ENCODE assay signal across 7 mouse cellular contexts in genomic region chr17:24696011-24696697, GRCm38 (mm10). TPM values are rescaled to one million over a fixed set of nuclear protein-coding genes. Genes with fewer than 3 reads are reported as not detected.
DNase-seq lines count a peak whose midpoint lies in the region; ATAC-seq and TF ChIP-seq lines count a peak whose summit lies in the region.

TSS of gene Gfer (minus strand) at chr17:24696156.
TSS of gene Noxo1 (plus strand) at chr17:24696234.

- intact Hi-C loops in gastrocnemius, postnatal 36 days (cut with DNase I), result no loop called here

- peak; percentile 90 for ATAC-seq in intestine, embryonic 16.5 days
- peak; percentile 92 for ATAC-seq in midbrain, embryonic 12.5 days (ENCODE audit: low FRiP score, low read depth)

- peaks cover 10% of the 10 kb centered on the region for H3K36me3 ChIP-seq in intestine, embryonic 16.5 days (ENCODE audit: control insufficient read depth, insufficient read depth, low read length)
- H3K36me3 ChIP-seq in limb, embryonic 10.5 days, result peaks cover 45% of the 10 kb centered on the region
- peaks cover 34% of the 10 kb centered on the region for H3K36me3 ChIP-seq in midbrain, embryonic 12.5 days
- peaks cover 14% of the 10 kb centered on the region for H3K36me3 ChIP-seq in small intestine, adult 2 months (ENCODE audit: control insufficient read depth, insufficient read depth, low read length)

- no peak; the same call in 1 of the 2 replicates for TF ChIP-seq CTCF in small intestine, adult 2 months (IDR thresholded peaks at IDR 0.05; ENCODE audit: extremely low read depth, insufficient read length, insufficient replicate concordance, low read depth, low read length)

- H3K9me3 ChIP-seq in intestine, embryonic 16.5 days (ENCODE audit: control insufficient read depth, low read length), result no peaks in the 10 kb centered on the region
- no peaks in the 10 kb centered on the region for H3K9me3 ChIP-seq in limb, embryonic 10.5 days (replicated peaks)
- no peaks in the 10 kb centered on the region for H3K9me3 ChIP-seq in midbrain, embryonic 12.5 days

- peak within 1 kb of the TSS; percentile 90 for H3K9ac ChIP-seq in intestine, embryonic 16.5 days (ENCODE audit: low read depth, low read length)
- peak within 1 kb of the TSS; percentile 81 for H3K9ac ChIP-seq in midbrain, embryonic 12.5 days (replicated peaks)

- H3K4me2 ChIP-seq in intestine, embryonic 16.5 days (ENCODE audit: low read depth, low read length), result peak within 1 kb of the TSS; percentile 68
- peak within 1 kb of the TSS; percentile 86 for H3K4me2 ChIP-seq in midbrain, embryonic 12.5 days (replicated peaks)

- H3K4me3 ChIP-seq in intestine, embryonic 16.5 days (ENCODE audit: low read length), result peak within 1 kb of the TSS; percentile 84
- H3K4me3 ChIP-seq in limb, embryonic 10.5 days, result peak within 1 kb of the TSS; percentile 85
- peak within 1 kb of the TSS; percentile 80 for H3K4me3 ChIP-seq in midbrain, embryonic 12.5 days
- peak within 1 kb of the TSS; percentile 74 for H3K4me3 ChIP-seq in small intestine, adult 2 months (ENCODE audit: low read depth, low read length)

- H3K27me3 ChIP-seq in intestine, embryonic 16.5 days (replicated peaks; ENCODE audit: control insufficient read depth, insufficient read depth, low read length), result no peaks in the 10 kb centered on the region
- H3K27me3 ChIP-seq in limb, embryonic 10.5 days (ENCODE audit: low read depth, poor library complexity, severe bottlenecking), result peaks cover 18% of the 10 kb centered on the region
- peaks cover 10% of the 10 kb centered on the region for H3K27me3 ChIP-seq in midbrain, embryonic 12.5 days
- H3K27me3 ChIP-seq in small intestine, adult 2 months (ENCODE audit: control insufficient read depth, insufficient read depth, low read length), result no peaks in the 10 kb centered on the region

- under 1% methylated on average over 73 of the region's 76 CpGs for WGBS in intestine, embryonic 16.5 days
- under 1% methylated on average over 69 of the region's 76 CpGs for WGBS in limb, embryonic 10.5 days
- WGBS in midbrain, embryonic 12.5 days, result under 1% methylated on average over 65 of the region's 76 CpGs
- 2% methylated on average over 73 of the region's 76 CpGs for WGBS in small intestine, adult 2 months

- peaks cover 23% of the 10 kb centered on the region for H3K4me1 ChIP-seq in intestine, embryonic 16.5 days (ENCODE audit: control insufficient read depth, insufficient read depth, low read length)
- H3K4me1 ChIP-seq in limb, embryonic 10.5 days, result peaks cover 29% of the 10 kb centered on the region
- H3K4me1 ChIP-seq in midbrain, embryonic 12.5 days, result peaks cover 17% of the 10 kb centered on the region
- peaks cover 23% of the 10 kb centered on the region for H3K4me1 ChIP-seq in small intestine, adult 2 months (ENCODE audit: control insufficient read depth, insufficient read depth, insufficient read length, low read length)

- peak; percentile 97 for DNase-seq in adrenal gland, adult 2 months
- peak; percentile 94 for DNase-seq in embryo, embryonic 11 days
- DNase-seq in gastrocnemius, postnatal 36 days, result peak; percentile 75 to 86
- peak; percentile 91 for DNase-seq in limb, embryonic 10.5 days (ENCODE audit: low spot score)

- peak within 1 kb of the TSS; percentile 90 for H3K27ac ChIP-seq in intestine, embryonic 16.5 days (ENCODE audit: low read length)
- peak within 1 kb of the TSS; percentile 93 for H3K27ac ChIP-seq in limb, embryonic 10.5 days
- peak within 1 kb of the TSS; percentile 84 for H3K27ac ChIP-seq in midbrain, embryonic 12.5 days (replicated peaks)
- H3K27ac ChIP-seq in small intestine, adult 2 months (ENCODE audit: insufficient read depth, low read depth, low read length), result peak within 1 kb of the TSS; percentile 99

- no peak; the same call in none of the 2 replicates for TF ChIP-seq POLR2A in small intestine, adult 2 months (IDR thresholded peaks at IDR 0.05; ENCODE audit: low read depth, low read length)

RNA-seq across cellular contexts. Expression of gene Gfer, which starts in this region (rescaled TPM):
- 10 to 100 TPM; 37.7 to 41.6 TPM for total RNA-seq in adrenal gland, adult 2 months (2021)
- polyA plus RNA-seq in adrenal gland, adult 2 months (2012; rRNA removed), result 40.7 and 43.1 TPM in 2 replicates
- 10 to 100 TPM; 30.3 to 33.3 TPM for total RNA-seq in gastrocnemius, postnatal 36 days (2021)
- polyA plus RNA-seq in intestine, embryonic 16.5 days (2015; fragmentation: Nextera tagmentation; extraction: Ambion mirVana), result 47.3 and 48.5 TPM in 2 replicates
- 52.9 and 61.2 TPM in 2 replicates for polyA plus RNA-seq in limb, embryonic 10.5 days (2016; fragmentation: Nextera tagmentation; extraction: Ambion mirVana)
- 43.9 and 48.4 TPM in 2 replicates for polyA plus RNA-seq in midbrain, embryonic 12.5 days (2016; fragmentation: Nextera tagmentation; extraction: Ambion mirVana)
- polyA plus RNA-seq in small intestine, adult 2 months (2012; rRNA removed), result 22.8 and 35.9 TPM in 2 replicates

RNA-seq across cellular contexts. Expression of gene Noxo1, which starts in this region (rescaled TPM):
- 1 to 10 TPM; 2.8 to 6.4 TPM for total RNA-seq in adrenal gland, adult 2 months (2021)
- 4.9 and 9.4 TPM in 2 replicates for polyA plus RNA-seq in adrenal gland, adult 2 months (2012; rRNA removed)
- 1 to 10 TPM in 1 of 2 experiments, under 1 TPM in 1; 0.47 to 1.4 TPM for total RNA-seq in gastrocnemius, postnatal 36 days (2021)
- 17.7 and 19.0 TPM in 2 replicates for polyA plus RNA-seq in intestine, embryonic 16.5 days (2015; fragmentation: Nextera tagmentation; extraction: Ambion mirVana)
- 0.59 and 2.3 TPM in 2 replicates for polyA plus RNA-seq in limb, embryonic 10.5 days (2016; fragmentation: Nextera tagmentation; extraction: Ambion mirVana)
- polyA plus RNA-seq in midbrain, embryonic 12.5 days (2016; fragmentation: Nextera tagmentation; extraction: Ambion mirVana), result 1.7 and 2.2 TPM in 2 replicates
- polyA plus RNA-seq in small intestine, adult 2 months (2012; rRNA removed), result 57.7 and 115 TPM in 2 replicates

Comparison
In these comparisons a context has a peak if more than half of its experiments do, and no peak if none do; other contexts are left out.
1. Peak in every context shown above with its lines: DNase-seq, ATAC-seq, H3K4me3 ChIP-seq and H3K27ac ChIP-seq.